Mouse (Mus musculus) myocyte (in vitro differentiated cells): ENCODE data around the gene Lamp2. TPM values are rescaled to one million over a fixed set of nuclear protein-coding genes. Genes with fewer than 3 reads are reported as not detected.
A peak's percentile ranks its signal among the peaks of the same experiment; 100 is the strongest.
"Not testable (repeated sequence)": the region's sequence is repeated elsewhere in the genome, so short reads cannot be mapped to it uniquely, and the experiment has no call there.

ENCODE experiments used
- H3K27me3 ChIP-seq: one replicate; pipeline ENCODE4 v1.6.1; 2011; ENCODE audit not compliant: control insufficient read depth, insufficient read depth, insufficient read length
- H3K36me3 ChIP-seq: one replicate; pipeline ENCODE4 v1.6.1; 2011; ENCODE audit not compliant: control insufficient read depth, insufficient read depth
- H3K4me2 ChIP-seq: one replicate; pipeline ENCODE4 v1.6.1; 2011; ENCODE audit warnings: low read depth, control low read depth
- H3K4me3 ChIP-seq: one replicate; pipeline ENCODE4 v1.5.1; 2011; ENCODE audit warnings: mild to moderate bottlenecking, control low read depth, moderate library complexity
- H3K79me2 ChIP-seq: one replicate; pipeline ENCODE4 v1.6.1; 2011; ENCODE audit not compliant: control insufficient read depth, insufficient read depth
- H3ac ChIP-seq: one replicate; pipeline ENCODE4 v1.6.1; 2011; ENCODE audit not compliant: control insufficient read depth, insufficient read length
- CEBPB ChIP-seq: IDR thresholded peaks from 2 replicates; pipeline ENCODE4 v1.6.1; 2011; ENCODE audit warnings: mild to moderate bottlenecking, moderate library complexity; ENCODE audit not compliant: poor library complexity, insufficient read depth, severe bottlenecking
- E2F4 ChIP-seq: IDR thresholded peaks from one replicate; pipeline ENCODE4 v1.6.1; 2011; ENCODE audit warnings: mild to moderate bottlenecking, control low read depth, moderate library complexity; ENCODE audit not compliant: insufficient read depth
- MAX ChIP-seq: IDR thresholded peaks from one replicate; pipeline ENCODE4 v1.6.1; 2011; ENCODE audit warnings: low read depth, mild to moderate bottlenecking, control low read depth
- MYOD1 ChIP-seq, 3 experiments: IDR thresholded peaks; one replicate each; pipeline ENCODE4 v1.6.1; 2011; ENCODE audit warnings: control low read depth in 2 of 3, low read depth in 2 of 3, mild to moderate bottlenecking in 2 of 3, moderate library complexity in 1 of 3; ENCODE audit not compliant: insufficient read length in 2 of 3, control insufficient read depth in 1 of 3
- MYOG ChIP-seq, 3 experiments: IDR thresholded peaks; one replicate each; pipeline ENCODE4 v1.6.1; 2011; ENCODE audit warnings: control low read depth in 2 of 3, low read depth in 2 of 3, mild to moderate bottlenecking in 2 of 3; ENCODE audit not compliant: insufficient read length in 2 of 3, control insufficient read depth in 1 of 3, insufficient read depth in 1 of 3
- POLR2A ChIP-seq: IDR thresholded peaks from one replicate; pipeline ENCODE4 v1.6.1; 2011; ENCODE audit warnings: low read depth, mild to moderate bottlenecking, control low read depth, moderate library complexity; ENCODE audit not compliant: insufficient read length
- POLR2AphosphoS2 ChIP-seq: IDR thresholded peaks from one replicate; pipeline ENCODE4 v1.6.1; 2011; ENCODE audit warnings: low read depth, control low read depth; ENCODE audit not compliant: insufficient read length
- REST ChIP-seq: IDR thresholded peaks from one replicate; pipeline ENCODE4 v1.6.1; 2011; ENCODE audit warnings: mild to moderate bottlenecking, control low read depth, moderate library complexity; ENCODE audit not compliant: insufficient read depth, insufficient read length
- SRF ChIP-seq: IDR thresholded peaks from one replicate; pipeline ENCODE4 v1.6.1; 2011; ENCODE audit warnings: low read depth; ENCODE audit not compliant: control insufficient read depth, insufficient read length
- TCF12 ChIP-seq: IDR thresholded peaks from one replicate; pipeline ENCODE4 v1.6.1; 2011; ENCODE audit warnings: mild to moderate bottlenecking, control low read depth; ENCODE audit not compliant: poor library complexity, insufficient read depth, severe bottlenecking
- TCF3 ChIP-seq: IDR thresholded peaks from one replicate; pipeline ENCODE4 v1.6.1; 2011; ENCODE audit warnings: low read depth, control low read depth; ENCODE audit not compliant: insufficient read length
- USF1 ChIP-seq: IDR thresholded peaks from one replicate; pipeline ENCODE4 v1.6.1; 2011; ENCODE audit warnings: low read depth, mild to moderate bottlenecking, control low read depth, moderate library complexity
- polyA plus RNA-seq: library from polyadenylated mRNA; unstranded; fragments of >200 nt; fragmentation: generic; extraction: Trizol; gene quantifications from one replicate; pipeline ENCODE4 v1.2.1, GENCODE M21; 2012; ENCODE audit warnings: missing spikeins

The Lamp2 gene
- 74.5 TPM for polyA plus RNA-seq

DNA sequence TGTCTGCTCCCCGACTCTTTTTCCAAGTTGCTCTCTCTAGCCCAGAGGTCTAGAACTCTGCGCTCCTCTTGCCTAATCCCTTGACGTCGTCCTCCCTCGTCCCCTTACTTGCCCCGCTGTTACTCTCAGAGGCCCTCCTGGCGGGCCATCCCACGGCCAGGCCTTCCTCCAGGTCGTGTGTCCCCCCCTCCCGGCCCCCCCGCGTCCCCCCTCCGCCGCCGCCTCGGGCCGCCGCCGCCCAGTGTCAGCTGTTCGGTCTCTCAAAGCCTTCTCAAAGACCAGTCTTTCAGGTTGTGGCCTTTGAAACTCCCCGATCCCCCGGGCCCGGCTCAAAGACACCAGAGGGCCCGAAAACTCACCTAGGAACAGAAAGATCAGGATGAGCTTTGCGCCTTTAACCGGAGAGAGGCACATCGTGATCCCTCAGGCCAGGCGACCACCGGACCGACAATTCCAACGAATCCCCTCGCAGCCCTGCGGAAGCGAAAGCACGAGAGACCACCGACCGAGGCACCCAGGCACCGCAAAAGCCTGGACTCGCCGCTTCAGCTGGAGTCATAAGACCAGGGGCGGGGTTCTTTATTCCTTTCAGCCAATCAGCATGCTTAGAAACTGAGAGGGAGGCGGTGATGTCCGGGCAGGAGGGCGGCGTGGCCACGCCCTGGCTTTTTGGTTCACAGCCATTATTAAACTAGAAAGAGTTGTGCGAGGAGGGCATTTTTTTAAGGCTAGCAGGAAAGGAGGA, at the start of gene Lamp2:
Lamp2 (minus strand) TSS at position 565 of the 745 bp plus-strand sequence.
- Histone ChIP-seq H3K4me2 (peak within 1 kb of the TSS; percentile 77), H3K79me2 (peaks cover 26% of the 10 kb centered on the region), H3K27me3 (no peaks in the 10 kb centered on the region), H3K36me3 (no peaks in the 10 kb centered on the region), H3K4me3 (peak within 1 kb of the TSS; percentile 72), H3ac (peak within 1 kb of the TSS; percentile 55)
- TF ChIP-seq POLR2AphosphoS2 (peak; percentile 94), MYOD1 (IDR thresholded peaks at IDR 0.05; ENCODE audit: control insufficient read depth in 1 of 3, insufficient read length in 2 of 3, low read depth in 2 of 3) (no peak), POLR2A (peak; percentile 94)

DNA sequence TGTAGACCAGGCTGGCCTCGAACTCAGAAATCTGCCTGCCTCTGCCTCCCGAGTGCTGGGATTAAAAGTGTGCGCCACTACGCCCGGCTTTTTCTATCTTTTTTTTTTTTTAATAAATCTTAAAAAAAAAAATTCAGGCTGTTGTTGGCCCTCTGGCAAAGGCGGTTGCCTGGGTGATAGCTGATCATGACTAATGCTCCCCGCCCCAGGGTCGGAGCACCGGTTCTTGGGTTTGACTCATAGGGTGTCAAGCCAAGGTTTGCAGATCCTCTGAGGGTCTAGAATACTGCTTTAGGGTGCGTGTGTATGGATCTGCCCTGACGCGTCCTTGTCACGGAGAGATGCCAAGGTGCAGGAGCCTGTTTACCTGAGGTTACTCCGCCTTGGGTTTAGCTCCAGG, 48.6 kb upstream of the Lamp2 start:
- no peak overlapping the region for H3ac ChIP-seq
- no peaks in the 10 kb centered on the region for H3K79me2 ChIP-seq
- H3K27me3 ChIP-seq = no peaks in the 10 kb centered on the region
- H3K36me3 ChIP-seq = no peaks in the 10 kb centered on the region
- H3K4me3 ChIP-seq = no peak overlapping the region
- TF ChIP-seq USF1 (no peak), POLR2AphosphoS2 (no peak), E2F4 (no peak), MYOG (IDR thresholded peaks at IDR 0.05; ENCODE audit: control insufficient read depth in 1 of 3, insufficient read depth in 1 of 3, insufficient read length in 2 of 3, low read depth in 2 of 3) (no peak), CEBPB (no peak), TCF12 (no peak), TCF3 (no peak), MAX (no peak), SRF (no peak)
- H3K4me2 ChIP-seq = no peak overlapping the region

DNA sequence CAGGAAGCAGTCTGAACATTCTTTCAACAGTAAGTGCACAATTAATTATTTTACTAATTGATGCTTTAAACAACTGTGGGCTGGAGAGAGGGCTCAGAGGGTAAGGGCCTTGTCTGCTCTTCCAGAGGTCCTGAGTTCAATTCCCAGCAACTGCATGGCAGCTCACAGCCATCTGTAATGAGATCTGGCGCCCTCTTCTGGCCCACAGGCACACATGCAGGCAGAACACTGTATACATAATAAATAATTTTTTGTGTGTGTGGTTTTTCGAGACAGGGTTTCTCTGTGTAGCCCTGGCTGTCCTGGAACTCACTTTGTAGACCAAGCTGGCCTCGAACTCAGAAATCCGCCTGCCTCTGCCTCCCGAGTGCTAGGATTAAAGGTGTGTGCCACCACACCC, 45.9 kb upstream of the Lamp2 start:
- H3K4me3 ChIP-seq, H3K36me3 ChIP-seq, H3K27me3 ChIP-seq: not testable (repeated sequence)

DNA sequence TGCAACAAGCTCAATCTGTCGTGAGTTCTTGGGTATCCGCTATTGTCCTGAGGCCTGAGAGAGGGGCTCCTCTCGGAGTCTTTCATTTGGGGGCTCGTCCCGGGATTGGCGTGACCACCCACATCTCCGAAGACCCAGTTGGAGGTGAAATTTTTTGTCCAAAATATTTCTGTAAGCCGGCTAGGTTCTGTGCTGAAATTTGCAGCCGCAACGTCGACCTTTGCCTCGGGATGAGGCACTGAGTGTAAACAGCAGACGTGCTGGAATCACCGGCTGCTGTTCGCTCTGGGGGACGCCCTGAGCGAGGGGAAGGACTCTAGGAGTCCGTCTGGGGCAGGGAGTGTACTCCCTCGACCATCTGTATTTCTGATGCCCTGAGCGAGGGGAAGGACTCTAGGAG, 29.2 kb upstream of the Lamp2 start:
- H3K36me3 ChIP-seq, H3ac ChIP-seq, H3K79me2 ChIP-seq, H3K4me2 ChIP-seq, H3K4me3 ChIP-seq, H3K27me3 ChIP-seq: not testable (repeated sequence)

More for the DNA sequence above, 45.9 kb upstream of the Lamp2 start:
- H3K79me2 ChIP-seq, H3ac ChIP-seq, H3K4me2 ChIP-seq: not testable (repeated sequence)

DNA sequence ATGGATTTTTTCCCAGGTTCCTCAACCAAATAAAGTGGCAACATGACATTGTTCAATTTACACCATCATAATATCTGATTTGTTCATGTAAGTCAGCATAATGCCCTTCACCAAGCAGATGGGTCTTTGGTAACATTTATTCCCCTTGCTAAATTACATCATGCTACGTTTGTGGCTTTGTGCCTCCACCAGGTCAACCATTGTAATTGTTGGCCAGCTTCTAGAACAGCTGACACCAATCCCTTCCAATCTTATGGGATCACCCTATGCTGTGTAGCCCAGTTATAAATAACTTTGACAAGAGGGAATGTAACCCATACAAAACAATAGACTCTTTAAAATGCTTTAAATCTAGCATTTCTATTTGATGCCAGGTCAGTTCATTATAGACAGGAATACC, 22.3 kb upstream of the Lamp2 start:
- H3K4me3 ChIP-seq = no peak overlapping the region
- H3K36me3 ChIP-seq = no peaks in the 10 kb centered on the region
- no peaks in the 10 kb centered on the region for H3K27me3 ChIP-seq
- H3K79me2 ChIP-seq = no peaks in the 10 kb centered on the region
- no peak overlapping the region for H3ac ChIP-seq
- TF ChIP-seq E2F4 (no peak), MYOD1 (IDR thresholded peaks at IDR 0.05; ENCODE audit: control insufficient read depth in 1 of 3, insufficient read length in 2 of 3, low read depth in 2 of 3) (peak in 1 of 3 experiments; percentile 56)
- H3K4me2 ChIP-seq = peak overlapping the region; percentile 56

DNA sequence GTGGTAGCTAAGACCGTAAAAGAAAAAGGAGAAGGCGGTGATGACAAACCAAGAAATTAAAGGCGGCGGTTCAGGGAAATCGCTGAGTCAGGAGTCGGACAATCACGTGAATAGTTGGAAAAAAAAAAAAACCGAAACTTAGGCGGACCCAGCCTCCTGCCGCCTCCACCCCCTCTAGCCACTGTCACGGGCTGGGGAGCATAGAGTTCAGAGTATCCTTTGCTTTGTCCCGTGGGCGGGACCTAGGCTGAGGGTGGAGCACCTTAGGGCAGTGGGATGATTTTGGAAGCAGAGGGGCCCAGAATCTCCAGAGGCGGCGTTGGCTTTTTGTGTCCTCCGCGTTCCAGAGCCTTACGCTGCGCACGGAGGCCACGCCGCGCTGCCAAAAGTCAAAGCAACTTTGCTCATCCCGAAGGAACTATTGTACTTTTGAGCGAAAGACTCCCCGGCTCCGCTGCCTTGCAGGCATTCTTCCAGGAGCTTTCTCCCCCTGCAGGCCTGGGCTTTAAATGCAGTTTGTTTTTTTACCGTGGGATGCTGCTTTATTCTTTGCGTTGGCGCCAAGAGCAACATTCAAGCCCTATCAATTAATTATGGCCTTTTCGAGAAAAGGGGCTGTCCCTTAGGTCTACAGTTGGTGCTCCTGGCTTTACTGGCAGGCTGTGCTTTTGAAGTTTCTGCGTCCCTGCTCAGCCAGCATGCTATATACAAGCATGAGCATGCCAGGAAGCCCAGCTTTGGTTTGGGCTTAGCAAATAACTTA, 17.5 kb upstream of the Lamp2 start:
- TF ChIP-seq CEBPB = no peak
- TF ChIP-seq POLR2AphosphoS2 = no peak
- TF ChIP-seq REST = no peak
- no peak for TF ChIP-seq MYOD1 (IDR thresholded peaks at IDR 0.05; ENCODE audit: control insufficient read depth in 1 of 3, insufficient read length in 2 of 3, low read depth in 2 of 3)
- TF ChIP-seq E2F4 = no peak
- TF ChIP-seq USF1 = peak; percentile 5
- no peaks in the 10 kb centered on the region for H3K36me3 ChIP-seq
- H3K4me3 ChIP-seq = peak overlapping the region; percentile 29
- H3ac ChIP-seq = no peak overlapping the region
- no peaks in the 10 kb centered on the region for H3K27me3 ChIP-seq
- H3K4me2 ChIP-seq = peak overlapping the region; percentile 78
- H3K79me2 ChIP-seq = no peaks in the 10 kb centered on the region
